Mouse (Mus musculus) testis, postnatal 14 days (tissue): ENCODE results near the gene Nfam1.

ENCODE experiments used
- DNase-seq: peaks from one replicate; pipeline ENCODE4 v3.0.0; 2021; ENCODE audit warnings: low spot score

Gene Nfam1

GRCm38 (mm10) chr15:83038812-83039211 is 5.7 kb upstream of the Nfam1 start:
- DNase-seq = no peak

- DNase-seq = peak; percentile 78
Measured at GRCm38 (mm10) chr15:83037755-83038483, 4.8 kb upstream of the Nfam1 start.

GRCm38 (mm10) chr15:83036900-83037519 is 3.9 kb upstream of the Nfam1 start:
- DNase-seq = peak; percentile 68

- no peak for DNase-seq
Measured at GRCm38 (mm10) chr15:83036089-83036488, 3.0 kb upstream of the Nfam1 start.

GRCm38 (mm10) chr15:83034275-83034977 is 1.3 kb upstream of the Nfam1 start:
- no peak for DNase-seq

GRCm38 (mm10) chr15:83030884-83031283 is 2.2 kb downstream of the Nfam1 start:
- no peak for DNase-seq

- DNase-seq = no peak
Measured at GRCm38 (mm10) chr15:83029725-83030718, 3.1 kb downstream of the Nfam1 start.

GRCm38 (mm10) chr15:83026129-83026528 is 7.0 kb downstream of the Nfam1 start:
- DNase-seq = no peak

- no peak for DNase-seq
Measured at GRCm38 (mm10) chr15:83025041-83025760, 7.9 kb downstream of the Nfam1 start.

GRCm38 (mm10) chr15:83022947-83023346 is 10.2 kb downstream of the Nfam1 start:
- no peak for DNase-seq

- no peak for DNase-seq
Measured at GRCm38 (mm10) chr15:83010990-83011664, 22.0 kb downstream of the Nfam1 start.

GRCm38 (mm10) chr15:83010423-83010822 is 22.7 kb downstream of the Nfam1 start:
- no peak for DNase-seq

- DNase-seq = no peak
Measured at GRCm38 (mm10) chr15:83009532-83009931, 23.6 kb downstream of the Nfam1 start.

GRCm38 (mm10) chr15:83008761-83009423 is 24.2 kb downstream of the Nfam1 start:
- DNase-seq = no peak

- no peak for DNase-seq
Measured at GRCm38 (mm10) chr15:83007346-83007920, 25.7 kb downstream of the Nfam1 start.

- DNase-seq = no peak
Measured at GRCm38 (mm10) chr15:83002665-83003548, 30.2 kb downstream of the Nfam1 start.

- no peak for DNase-seq
Measured at GRCm38 (mm10) chr15:82998811-82999221, 34.3 kb downstream of the Nfam1 start.

- no peak for DNase-seq
Measured at GRCm38 (mm10) chr15:82996431-82996830, 36.7 kb downstream of the Nfam1 start.

- no peak for DNase-seq
Measured at GRCm38 (mm10) chr15:82995239-82995638, 37.9 kb downstream of the Nfam1 start.
